Mouse (Mus musculus) kidney, postnatal 0 days (tissue): ENCODE measurements around the gene H2al2a. TPM values are rescaled to one million over a fixed set of nuclear protein-coding genes. Genes with fewer than 3 reads are reported as not detected.

Source experiments
- ATAC-seq: fragments of 200-750 bp; cut with Nextera tagmentation; replicated peaks from 2 replicates; pipeline ENCODE4 v1.8.0; 2017; ENCODE audit warnings: low read depth, moderate number of reproducible peaks, moderate TSS enrichment, moderate library complexity; ENCODE audit not compliant: low FRiP score
- DNase-seq: peaks from one replicate; pipeline ENCODE4 v3.0.0-alpha.2; 2016; ENCODE audit warnings: low spot score
- H3K27ac ChIP-seq: fragments of 300-500 bp; sonication (generic); 2 replicates; pipeline ENCODE4 v1.5.1; 2014; ENCODE audit warnings: mild to moderate bottlenecking
- H3K27me3 ChIP-seq: fragments of 300-500 bp; sonication (generic); 2 replicates; pipeline ENCODE4 v1.6.1; 2014; ENCODE audit warnings: low read length, mixed read lengths; ENCODE audit not compliant: insufficient read depth
- H3K36me3 ChIP-seq: fragments of 300-500 bp; sonication (generic); 2 replicates; pipeline ENCODE4 v1.6.1; 2014; ENCODE audit warnings: low read length, mixed read lengths; ENCODE audit not compliant: insufficient read depth
- H3K4me1 ChIP-seq: fragments of 300-500 bp; sonication (generic); replicated peaks from 2 replicates; pipeline ENCODE4 v1.6.1; 2014; ENCODE audit warnings: antibody characterized with exemption, low read length, mixed read lengths; ENCODE audit not compliant: insufficient read depth
- H3K4me2 ChIP-seq: fragments of 300-500 bp; sonication (generic); 2 replicates; pipeline ENCODE4 v1.6.1; 2014; ENCODE audit warnings: mild to moderate bottlenecking, low read length, moderate library complexity, mixed read lengths
- H3K4me3 ChIP-seq: fragments of 300-500 bp; sonication (generic); replicated peaks from 2 replicates; pipeline ENCODE4 v1.5.1; 2014; ENCODE audit warnings: low read depth, low read length
- H3K9ac ChIP-seq: fragments of 300-500 bp; sonication (generic); 2 replicates; pipeline ENCODE4 v1.6.1; 2014; ENCODE audit warnings: low read depth, low read length
- H3K9me3 ChIP-seq: fragments of 300-500 bp; sonication (generic); replicated peaks from 2 replicates; pipeline ENCODE4 v1.6.1; 2016; ENCODE audit warnings: low read length, inconsistent platforms, mixed read lengths
- CTCF ChIP-seq: IDR thresholded peaks from 2 replicates; pipeline ENCODE4 v1.5.1; 2016; ENCODE audit warnings: antibody characterized with exemption, low read depth, mild to moderate bottlenecking, moderate library complexity
- WGBS: fragments of 180-500 bp; shearing (Covaris S2); extraction: QIAGEN DNeasy Blood & Tissue Kit; methylation state at CpG from one replicate; pipeline ENCODE4 v1.1.7; 2014; 5-methylcytosine and 5-hydroxymethylcytosine counted together
- polyA plus RNA-seq: library from polyadenylated mRNA; unstranded; fragments of >200 nt; fragmentation: Nextera tagmentation; extraction: Ambion mirVana; gene quantifications from 2 replicates; pipeline ENCODE4 v1.2.1, GENCODE M21; 2015

Gene H2al2a
- polyA plus RNA-seq, 1 experiment from 2014 or later, result not detected

- H3K9ac ChIP-seq, result no peak overlapping the region
- H3K4me1 ChIP-seq, result no peaks in the 10 kb centered on the region
- H3K27me3 ChIP-seq, result no peaks in the 10 kb centered on the region
- no peak overlapping the region for H3K27ac ChIP-seq
- no peak overlapping the region for H3K4me2 ChIP-seq
- no peak overlapping the region for H3K4me3 ChIP-seq
- ATAC-seq (no peak), DNase-seq (peak; percentile 91)
- no peaks in the 10 kb centered on the region for H3K9me3 ChIP-seq
- TF ChIP-seq CTCF, result no peak
- 55% methylated on average over 4 of the region's 4 CpGs for WGBS
- no peaks in the 10 kb centered on the region for H3K36me3 ChIP-seq
Measured at GRCm38 (mm10) chr2:18004286-18004685, 7.5 kb upstream of the H2al2a start.

- Histone ChIP-seq H3K27me3 (no peaks in the 10 kb centered on the region), H3K27ac (no peak overlapping the region), H3K4me3 (no peak overlapping the region), H3K4me2 (no peak overlapping the region), H3K9me3 (no peaks in the 10 kb centered on the region), H3K9ac (no peak overlapping the region), H3K36me3 (no peaks in the 10 kb centered on the region), H3K4me1 (no peaks in the 10 kb centered on the region)
- DNase-seq (no peak), ATAC-seq (no peak)
- 96% methylated on average over 3 of the region's 3 CpGs for WGBS
- no peak for TF ChIP-seq CTCF
Measured at GRCm38 (mm10) chr2:18002306-18002705, 5.5 kb upstream of the H2al2a start.

- H3K4me2 ChIP-seq, result no peak overlapping the region
Measured at GRCm38 (mm10) chr2:17989562-17989961, 7.2 kb downstream of the H2al2a start.

GRCm38 (mm10) chr2:17989115-17989514, 7.6 kb downstream of the H2al2a start:
- no peaks in the 10 kb centered on the region for H3K9me3 ChIP-seq
- TF ChIP-seq CTCF, result no peak
- H3K4me3 ChIP-seq, result no peak overlapping the region
- WGBS, result 73% methylated on average over 3 of the region's 3 CpGs
- H3K4me2 ChIP-seq, result no peak overlapping the region
- no peaks in the 10 kb centered on the region for H3K27me3 ChIP-seq
- no peak for DNase-seq
- H3K36me3 ChIP-seq, result no peaks in the 10 kb centered on the region
- H3K9ac ChIP-seq, result no peak overlapping the region
- no peak overlapping the region for H3K27ac ChIP-seq
- ATAC-seq, result no peak
- no peaks in the 10 kb centered on the region for H3K4me1 ChIP-seq

More at GRCm38 (mm10) chr2:17989562-17989961, 7.2 kb downstream of the H2al2a start:
- Histone ChIP-seq H3K9ac (no peak overlapping the region), H3K27me3 (no peaks in the 10 kb centered on the region), H3K36me3 (no peaks in the 10 kb centered on the region), H3K9me3 (no peaks in the 10 kb centered on the region), H3K4me1 (no peaks in the 10 kb centered on the region), H3K27ac (no peak overlapping the region), H3K4me3 (no peak overlapping the region)
- DNase-seq (no peak), ATAC-seq (no peak)
- TF ChIP-seq CTCF, result no peak

DNA sequence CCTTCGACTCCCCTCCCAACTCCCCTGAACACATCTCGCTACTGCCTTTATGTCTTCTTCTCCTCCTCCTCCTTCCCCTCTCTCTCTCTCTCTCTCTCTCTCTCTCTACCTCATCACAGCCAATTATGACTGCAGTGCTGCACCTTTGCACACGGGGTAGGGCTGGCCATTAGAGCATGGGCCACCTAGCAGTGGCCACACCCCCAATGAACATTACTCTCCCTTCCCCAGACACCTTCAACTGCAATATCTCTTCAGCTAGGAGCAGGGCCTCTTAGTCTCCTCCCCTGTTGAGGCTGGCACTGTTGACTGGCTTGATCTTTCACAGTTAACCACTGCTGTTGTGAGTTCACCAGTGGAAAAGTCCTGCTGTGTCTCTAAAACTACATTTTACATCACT, 10.1 kb downstream of the H2al2a start:
- DNase-seq, result no peak
- H3K9ac ChIP-seq, result no peak overlapping the region
- no peaks in the 10 kb centered on the region for H3K36me3 ChIP-seq
- 76% methylated on average over 3 of the region's 3 CpGs for whole genome bisulfite sequencing
- no peak overlapping the region for H3K27ac ChIP-seq
- no peak overlapping the region for H3K4me3 ChIP-seq
- no peak overlapping the region for H3K4me2 ChIP-seq
- no peaks in the 10 kb centered on the region for H3K4me1 ChIP-seq
- no peaks in the 10 kb centered on the region for H3K9me3 ChIP-seq
- no peak for ATAC-seq
- no peaks in the 10 kb centered on the region for H3K27me3 ChIP-seq
- no peak for TF ChIP-seq CTCF

GRCm38 (mm10) chr2:17984774-17985173, 12.0 kb downstream of the H2al2a start:
- DNase-seq, result peak; percentile 52
- Histone ChIP-seq H3K4me3 (no peak overlapping the region), H3K27ac (no peak overlapping the region), H3K9me3 (no peaks in the 10 kb centered on the region), H3K27me3 (no peaks in the 10 kb centered on the region), H3K36me3 (no peaks in the 10 kb centered on the region), H3K4me2 (no peak overlapping the region), H3K9ac (no peak overlapping the region), H3K4me1 (no peaks in the 10 kb centered on the region)
- no peak for TF ChIP-seq CTCF
- WGBS, result 89% methylated on average over 3 of the region's 3 CpGs
- no peak for ATAC-seq

DNA sequence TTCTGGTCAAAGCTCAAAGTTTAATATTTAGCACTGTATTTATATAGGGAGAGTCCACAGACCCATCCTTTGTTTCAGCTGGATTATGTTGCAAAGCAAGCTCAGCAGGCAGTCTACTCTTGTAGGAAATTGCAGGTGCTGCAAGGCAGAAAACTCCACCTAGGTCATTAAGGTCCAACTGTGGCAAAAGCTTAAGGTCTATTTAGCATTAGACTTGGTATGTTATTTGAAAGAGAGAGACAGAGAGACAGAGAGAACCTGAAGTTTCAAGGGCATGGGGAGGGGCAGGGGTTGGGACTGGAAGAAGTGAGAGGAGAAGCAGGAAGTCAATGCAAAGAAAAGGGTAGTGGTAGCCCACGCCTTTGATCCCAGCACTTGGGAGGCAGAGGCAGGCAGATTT, 14.0 kb downstream of the H2al2a start:
- Histone ChIP-seq H3K4me2 (no peak overlapping the region), H3K9me3 (no peaks in the 10 kb centered on the region), H3K27me3 (no peaks in the 10 kb centered on the region), H3K4me3 (no peak overlapping the region), H3K9ac (no peak overlapping the region), H3K4me1 (no peaks in the 10 kb centered on the region), H3K36me3 (no peaks in the 10 kb centered on the region), H3K27ac (no peak overlapping the region)
- ATAC-seq, result no peak
- DNase-seq, result no peak
- no peak for TF ChIP-seq CTCF
- 97% methylated on average over 1 of the region's 1 CpGs for WGBS
